Mouse (Mus musculus) thymus, adult 2 months (tissue): ENCODE data around the gene Tctn3. TPM values are rescaled to one million over a fixed set of nuclear protein-coding genes. Genes with fewer than 3 reads are reported as not detected.

Source experiments
- DNase-seq: peaks from one replicate; pipeline ENCODE4 v3.0.0; 2021
- H3K27ac ChIP-seq: fragments of 200-500 bp; 2 replicates; pipeline ENCODE4 v1.5.1; 2012; ENCODE audit warnings: low read length, control low read depth; ENCODE audit not compliant: control insufficient read depth, insufficient read depth
- H3K27me3 ChIP-seq: fragments of 200-500 bp; 2 replicates; pipeline ENCODE4 v1.6.1; 2012; ENCODE audit warnings: mild to moderate bottlenecking, low read length, moderate library complexity, mixed read lengths; ENCODE audit not compliant: control insufficient read depth, insufficient read depth
- H3K36me3 ChIP-seq: fragments of 200-500 bp; 2 replicates; pipeline ENCODE4 v1.6.1; 2012; ENCODE audit warnings: mild to moderate bottlenecking, low read length, moderate library complexity; ENCODE audit not compliant: control insufficient read depth, insufficient read depth
- H3K4me1 ChIP-seq: fragments of 200-500 bp; replicated peaks from 2 replicates; pipeline ENCODE4 v1.6.1; 2012; ENCODE audit warnings: low read length; ENCODE audit not compliant: control insufficient read depth, insufficient read depth
- H3K4me3 ChIP-seq: fragments of 200-500 bp; 2 replicates; pipeline ENCODE4 v1.5.1; 2012; ENCODE audit warnings: mild to moderate bottlenecking, low read length, control low read depth, moderate library complexity; ENCODE audit not compliant: control insufficient read depth, insufficient read depth
- CTCF ChIP-seq: fragments of 200-500 bp; IDR thresholded peaks from 2 replicates; pipeline ENCODE4 v1.5.1; 2012; ENCODE audit warnings: mild to moderate bottlenecking, control low read depth, low read length, moderate library complexity, borderline replicate concordance; ENCODE audit not compliant: control insufficient read depth, poor library complexity, insufficient read depth; ENCODE audit errors: extremely low read depth
- POLR2A ChIP-seq: fragments of 200-500 bp; IDR thresholded peaks from 2 replicates; pipeline ENCODE4 v1.6.1; 2012; ENCODE audit warnings: mild to moderate bottlenecking, low read length, control low read depth, moderate library complexity; ENCODE audit not compliant: control insufficient read depth, poor library complexity, insufficient read depth; ENCODE audit errors: extremely low read depth
- WGBS: fragments of 180-500 bp; shearing (Covaris S2); methylation state at CpG from one replicate; pipeline ENCODE4 v1.1.7; 2018; 5-methylcytosine and 5-hydroxymethylcytosine counted together
- polyA plus RNA-seq: library from polyadenylated mRNA; depleted of rRNA; stranded (reverse); fragments of >200 nt; gene quantifications from 2 replicates; pipeline ENCODE4 v1.2.3, GENCODE M21; 2012

Gene Tctn3
- polyA plus RNA-seq, 1 experiment = 13.8 TPM

DNA sequence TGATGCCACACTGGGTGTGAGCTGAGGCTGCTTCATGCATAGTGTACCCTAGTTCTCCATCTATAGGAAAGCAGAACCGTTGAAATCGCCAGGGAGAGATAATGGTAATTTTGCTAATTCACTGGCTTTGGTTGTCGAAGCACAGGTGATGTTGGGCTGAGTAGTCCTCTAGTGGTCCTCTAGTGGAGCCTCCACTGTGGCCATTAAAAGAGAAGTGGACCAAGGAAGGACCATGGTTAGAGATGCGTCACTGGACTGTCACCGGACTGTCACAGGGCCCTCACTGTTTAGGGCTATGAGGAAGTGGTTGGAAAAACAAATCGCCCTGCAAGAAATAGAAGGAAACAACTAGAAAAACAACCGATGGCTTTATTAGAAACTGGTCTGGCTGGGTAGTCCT is 25.6 kb upstream of the Tctn3 start:
- no peak overlapping the region for H3K4me3 ChIP-seq
- WGBS = 80% methylated on average over 7 of the region's 7 CpGs
- DNase-seq = no peak
- H3K27ac ChIP-seq = no peak overlapping the region
- H3K27me3 ChIP-seq = no peaks in the 10 kb centered on the region
- no peaks in the 10 kb centered on the region for H3K4me1 ChIP-seq
- no peaks in the 10 kb centered on the region for H3K36me3 ChIP-seq
- TF ChIP-seq CTCF = no peak
- TF ChIP-seq POLR2A = no peak

DNA sequence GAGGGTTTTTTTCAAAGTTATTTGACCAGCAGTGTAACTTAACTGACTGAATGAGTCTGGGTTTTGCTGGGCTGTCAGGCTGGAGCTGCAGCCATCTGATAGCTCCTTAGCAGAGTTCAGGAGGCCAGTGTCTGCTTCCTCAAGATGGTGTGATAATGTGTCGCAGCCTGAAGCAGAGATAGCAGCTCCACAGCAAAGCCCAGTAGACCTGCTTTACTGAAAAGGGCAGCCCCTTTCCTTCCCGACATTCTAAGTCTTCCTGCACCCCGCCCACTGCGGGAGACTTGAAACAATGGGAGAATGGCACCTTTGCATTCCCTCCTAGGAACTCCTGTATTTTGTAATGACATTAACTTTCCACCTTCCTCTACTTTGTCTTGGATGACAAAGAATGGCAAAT is 25.1 kb upstream of the Tctn3 start:
- Histone ChIP-seq H3K4me3 (no peak overlapping the region), H3K27me3 (no peaks in the 10 kb centered on the region), H3K36me3 (no peaks in the 10 kb centered on the region), H3K4me1 (no peaks in the 10 kb centered on the region), H3K27ac (peak overlapping the region; percentile 34; the same call in 1 of the 2 replicates)
- TF ChIP-seq CTCF = no peak
- no peak for TF ChIP-seq POLR2A
- DNase-seq = no peak
- 89% methylated on average over 4 of the region's 4 CpGs for WGBS

DNA sequence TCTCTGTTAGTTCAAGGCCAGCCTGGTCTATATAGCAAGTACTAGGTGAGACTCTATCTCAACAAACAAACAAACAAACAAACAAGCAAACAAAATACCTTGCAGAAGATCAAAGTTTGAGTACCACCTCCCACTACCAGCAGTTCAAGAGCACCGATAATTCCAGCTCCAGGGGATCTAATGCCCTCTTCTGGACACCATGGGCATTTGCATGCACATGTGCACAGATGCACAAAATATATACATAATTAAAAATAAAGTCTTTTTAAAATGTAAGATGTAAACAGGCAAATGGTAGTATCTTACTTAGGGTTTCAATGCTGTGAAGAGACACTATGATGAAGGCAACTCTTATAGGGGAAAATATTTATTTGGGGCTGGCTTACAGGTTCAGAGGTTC is 21.1 kb upstream of the Tctn3 start:
- 68% methylated on average over 1 of the region's 1 CpGs for WGBS
- Histone ChIP-seq H3K36me3 (no peaks in the 10 kb centered on the region), H3K4me1 (no peaks in the 10 kb centered on the region; the same call in 1 of the 2 replicates), H3K27ac (no peak overlapping the region), H3K4me3 (no peak overlapping the region), H3K27me3 (no peaks in the 10 kb centered on the region)
- DNase-seq = no peak
- no peak for TF ChIP-seq CTCF
- no peak for TF ChIP-seq POLR2A

DNA sequence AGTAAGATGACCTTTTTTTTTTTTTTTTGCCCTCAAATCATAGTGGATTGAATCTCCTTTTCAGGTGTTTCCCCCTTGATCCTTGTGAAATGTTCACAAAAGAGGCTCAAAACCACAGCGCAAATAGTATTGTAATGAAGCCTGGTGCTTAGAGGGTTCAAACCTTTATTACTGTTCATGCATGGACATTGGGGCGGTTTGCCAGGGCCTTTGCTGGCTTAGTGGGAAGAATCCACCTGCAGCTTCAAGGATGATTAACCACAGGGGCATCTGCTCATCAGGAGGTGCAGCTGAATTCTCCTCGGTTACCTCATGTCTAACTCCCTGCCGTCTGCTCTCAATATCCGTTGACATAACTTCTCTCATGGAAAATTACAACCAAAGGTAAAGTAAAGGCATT is 20.6 kb upstream of the Tctn3 start:
- H3K27ac ChIP-seq = no peak overlapping the region
- no peaks in the 10 kb centered on the region for H3K36me3 ChIP-seq
- DNase-seq = no peak
- no peaks in the 10 kb centered on the region for H3K27me3 ChIP-seq
- no peaks in the 10 kb centered on the region; the same call in 1 of the 2 replicates for H3K4me1 ChIP-seq
- H3K4me3 ChIP-seq = no peak overlapping the region
- TF ChIP-seq POLR2A (no peak), CTCF (no peak)
- WGBS = 89% methylated on average over 5 of the region's 5 CpGs

DNA sequence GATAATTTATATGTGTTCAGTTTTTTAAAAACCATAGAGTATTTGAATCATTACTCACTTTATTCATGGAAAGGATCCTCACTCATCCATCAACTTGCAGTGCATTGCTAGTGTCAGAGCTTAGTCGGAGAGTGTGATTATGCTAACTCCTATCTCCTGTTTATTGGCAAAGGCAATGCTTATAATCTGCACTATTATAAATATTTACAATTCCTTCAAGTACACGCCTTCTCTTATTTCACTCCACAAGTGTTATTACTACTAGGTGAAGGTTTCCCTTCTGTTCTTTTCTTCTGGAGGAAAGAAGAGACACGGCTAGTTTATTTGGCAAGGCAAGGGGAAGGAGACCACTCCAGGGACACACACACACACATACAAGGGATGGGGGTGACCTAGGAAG is 20.2 kb upstream of the Tctn3 start:
- 96% methylated on average over 3 of the region's 3 CpGs for WGBS
- no peak overlapping the region for H3K27ac ChIP-seq
- no peak for TF ChIP-seq CTCF
- TF ChIP-seq POLR2A = no peak
- no peaks in the 10 kb centered on the region for H3K36me3 ChIP-seq
- H3K27me3 ChIP-seq = no peaks in the 10 kb centered on the region
- no peak for DNase-seq
- H3K4me3 ChIP-seq = no peak overlapping the region
- H3K4me1 ChIP-seq = no peaks in the 10 kb centered on the region; the same call in 1 of the 2 replicates

DNA sequence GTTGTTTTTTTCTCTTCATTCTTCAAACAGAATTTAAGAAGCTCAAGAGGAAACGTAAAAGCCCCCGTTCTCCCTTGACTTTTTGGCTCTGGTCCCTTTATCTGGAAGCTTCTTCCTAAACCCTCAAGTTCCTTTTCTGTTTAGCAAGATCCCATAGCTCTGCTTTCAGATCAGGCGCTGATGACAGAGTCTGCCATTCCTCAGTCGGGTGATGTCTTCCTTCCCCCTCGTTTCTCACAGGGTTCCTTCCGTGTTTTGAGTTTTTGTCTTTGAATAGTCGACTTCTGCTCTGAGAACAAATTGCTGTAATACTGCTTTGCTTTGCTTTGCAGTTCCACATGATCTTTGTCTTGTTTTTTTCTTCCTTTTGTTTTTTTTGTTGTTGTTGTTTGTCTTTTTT is 18.6 kb upstream of the Tctn3 start:
- H3K36me3 ChIP-seq = no peaks in the 10 kb centered on the region
- WGBS = 27% methylated on average over 7 of the region's 7 CpGs
- TF ChIP-seq CTCF = no peak
- no peak for TF ChIP-seq POLR2A
- no peak overlapping the region for H3K27ac ChIP-seq
- no peaks in the 10 kb centered on the region; the same call in 1 of the 2 replicates for H3K4me1 ChIP-seq
- no peak overlapping the region for H3K4me3 ChIP-seq
- no peak for DNase-seq
- H3K27me3 ChIP-seq = no peaks in the 10 kb centered on the region

DNA sequence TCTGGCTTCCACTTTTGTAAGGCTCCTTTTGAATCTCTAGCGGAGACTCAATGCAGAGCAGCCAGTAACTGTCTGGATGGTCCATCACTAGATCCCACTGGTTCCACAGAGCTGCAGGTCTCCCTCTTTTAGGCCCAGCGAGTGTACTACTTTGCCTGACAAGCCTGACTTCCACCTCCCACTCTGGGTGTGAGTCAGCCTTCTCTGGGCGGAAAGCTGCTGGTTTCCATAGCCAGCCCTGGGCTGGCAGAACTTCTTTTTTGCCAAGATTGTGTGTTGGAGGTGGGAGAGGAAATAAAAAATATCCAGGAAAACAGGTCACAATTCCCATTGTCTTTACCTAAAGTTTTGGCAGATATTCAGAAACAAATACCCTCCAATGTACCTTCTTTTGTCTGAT is 18.1 kb upstream of the Tctn3 start:
- Histone ChIP-seq H3K27me3 (no peaks in the 10 kb centered on the region), H3K4me1 (no peaks in the 10 kb centered on the region; the same call in 1 of the 2 replicates), H3K27ac (no peak overlapping the region), H3K36me3 (no peaks in the 10 kb centered on the region), H3K4me3 (no peak overlapping the region)
- TF ChIP-seq CTCF (no peak), POLR2A (no peak)
- no peak for DNase-seq
- WGBS = 87% methylated on average over 3 of the region's 3 CpGs
